Mouse (Mus musculus): ENCODE measurements around the gene Fads3. TPM values are rescaled to one million over a fixed set of nuclear protein-coding genes. Genes with fewer than 3 reads are reported as not detected.
A peak's percentile ranks its signal among the peaks of the same experiment; 100 is the strongest.

The Fads3 gene
- polyA plus RNA-seq, 1 experiment from 2014 or later: 9.6 TPM

DNA sequence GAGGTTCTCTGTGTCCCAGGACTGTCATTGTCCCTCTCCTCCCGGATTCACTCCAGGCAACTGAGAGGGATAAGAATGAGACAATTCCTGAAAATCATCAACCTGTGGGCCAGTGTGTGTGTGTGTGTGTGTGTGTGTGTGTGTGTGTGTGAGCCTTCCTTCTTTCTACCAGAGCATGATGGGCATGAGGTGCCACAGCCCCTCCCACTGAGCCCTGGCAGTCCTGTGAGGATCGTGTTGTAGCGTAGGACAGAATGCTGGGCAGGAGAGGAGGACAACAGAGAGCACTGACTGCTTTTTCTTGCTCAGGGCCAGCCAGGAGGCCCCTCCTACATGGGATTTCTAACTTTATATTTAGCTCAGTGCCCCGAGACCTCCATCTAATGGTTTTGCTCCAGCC is 1.4 kb downstream of the Fads3 start:
- no peak for ATAC-seq (ENCODE audit: low FRiP score, low read depth)
- Histone ChIP-seq H3K9me3 (no peaks in the 10 kb centered on the region), H3K27ac (replicated peaks) (no peak overlapping the region), H3K4me2 (replicated peaks) (peak overlapping the region; percentile 99; the same call in 1 of the 2 replicates), H3K4me1 (peaks cover 14% of the 10 kb centered on the region), H3K9ac (replicated peaks) (no peak overlapping the region), H3K4me3 (no peak overlapping the region), H3K27me3 (peaks cover 24% of the 10 kb centered on the region), H3K36me3 (no peaks in the 10 kb centered on the region)
- 90% methylated on average over 4 of the region's 4 CpGs for WGBS

DNA sequence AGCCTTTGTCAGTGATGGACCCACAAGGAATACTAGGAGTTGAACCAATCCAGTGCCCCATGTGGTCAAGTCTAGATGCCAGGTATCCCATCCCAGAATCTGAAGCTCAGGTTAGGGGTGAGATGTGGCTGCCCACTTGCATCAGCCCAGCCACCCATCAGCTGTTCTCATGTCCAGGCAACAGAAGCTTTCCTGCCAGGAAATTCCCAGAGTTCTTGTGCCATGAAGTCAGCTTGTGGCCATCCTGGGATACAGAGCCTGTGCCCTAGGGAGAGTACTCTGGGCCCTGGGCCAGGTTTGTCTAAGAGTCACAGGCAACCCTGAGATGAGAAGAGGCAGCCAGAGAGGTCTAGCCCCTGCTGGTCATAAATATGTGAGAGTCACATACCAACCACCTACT is 2.3 kb downstream of the Fads3 start:
- H3K9ac ChIP-seq (replicated peaks): no peak overlapping the region
- no peak overlapping the region for H3K4me3 ChIP-seq
- H3K9me3 ChIP-seq: no peaks in the 10 kb centered on the region
- ATAC-seq (ENCODE audit: low FRiP score, low read depth): no peak
- no peak overlapping the region for H3K4me2 ChIP-seq (replicated peaks)
- peaks cover 14% of the 10 kb centered on the region for H3K4me1 ChIP-seq
- no peak overlapping the region for H3K27ac ChIP-seq (replicated peaks)
- H3K36me3 ChIP-seq: no peaks in the 10 kb centered on the region
- H3K27me3 ChIP-seq: peaks cover 24% of the 10 kb centered on the region

DNA sequence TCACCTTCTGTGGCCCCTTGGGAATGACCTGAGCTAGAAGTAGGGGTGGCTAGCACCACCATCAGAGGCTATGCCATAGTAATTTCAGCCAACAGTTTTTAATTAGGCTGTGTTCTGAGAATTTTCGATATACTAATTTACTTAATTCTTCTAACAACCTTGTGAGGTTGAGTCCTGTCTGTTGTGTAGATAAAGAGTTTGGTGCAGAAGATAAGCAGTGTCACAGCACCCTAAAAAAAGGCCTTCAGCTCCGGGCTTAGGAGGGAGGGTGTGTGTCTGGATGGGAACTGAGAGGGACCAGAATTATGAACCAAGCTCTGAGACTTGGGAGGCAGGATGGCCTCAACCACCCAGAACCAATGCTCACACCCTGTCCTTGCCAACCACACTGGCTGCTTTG is 4.3 kb downstream of the Fads3 start:
- ATAC-seq (ENCODE audit: low FRiP score, low read depth): no peak
- H3K4me2 ChIP-seq (replicated peaks): no peak overlapping the region
- peaks cover 13% of the 10 kb centered on the region for H3K4me1 ChIP-seq
- H3K27me3 ChIP-seq: peaks cover 19% of the 10 kb centered on the region
- 87% methylated on average over 2 of the region's 2 CpGs for WGBS
- no peak overlapping the region for H3K27ac ChIP-seq (replicated peaks)
- no peaks in the 10 kb centered on the region for H3K36me3 ChIP-seq
- H3K9me3 ChIP-seq: no peaks in the 10 kb centered on the region
- H3K9ac ChIP-seq (replicated peaks): no peak overlapping the region
- no peak overlapping the region for H3K4me3 ChIP-seq

DNA sequence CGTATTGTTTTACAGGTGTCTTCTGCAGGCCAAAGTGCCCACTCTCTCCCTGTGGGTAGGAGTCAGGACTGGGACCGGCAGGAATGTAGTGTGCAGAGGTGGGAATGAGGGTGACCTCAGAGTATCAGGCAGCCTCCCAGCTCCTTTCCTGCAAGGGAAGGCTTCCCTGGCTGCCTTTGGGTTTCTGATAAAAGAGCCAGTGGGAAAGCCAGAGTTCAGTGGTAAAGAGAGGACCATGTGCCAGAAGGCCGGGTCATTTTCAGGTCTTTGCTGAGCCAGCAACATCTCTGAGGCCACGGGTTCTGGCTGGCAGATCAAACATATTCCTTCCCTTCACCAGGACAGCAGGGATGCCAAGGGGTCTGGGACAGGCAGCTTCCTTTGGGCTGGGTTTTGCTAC is 5.0 kb downstream of the Fads3 start:
- WGBS: 79% methylated on average over 4 of the region's 4 CpGs
- Histone ChIP-seq H3K27me3 (peaks cover 14% of the 10 kb centered on the region), H3K9ac (replicated peaks) (no peak overlapping the region), H3K9me3 (no peaks in the 10 kb centered on the region), H3K4me2 (replicated peaks) (no peak overlapping the region), H3K27ac (replicated peaks) (no peak overlapping the region), H3K36me3 (no peaks in the 10 kb centered on the region), H3K4me3 (no peak overlapping the region), H3K4me1 (peaks cover 8% of the 10 kb centered on the region)
- no peak for ATAC-seq (ENCODE audit: low FRiP score, low read depth)

DNA sequence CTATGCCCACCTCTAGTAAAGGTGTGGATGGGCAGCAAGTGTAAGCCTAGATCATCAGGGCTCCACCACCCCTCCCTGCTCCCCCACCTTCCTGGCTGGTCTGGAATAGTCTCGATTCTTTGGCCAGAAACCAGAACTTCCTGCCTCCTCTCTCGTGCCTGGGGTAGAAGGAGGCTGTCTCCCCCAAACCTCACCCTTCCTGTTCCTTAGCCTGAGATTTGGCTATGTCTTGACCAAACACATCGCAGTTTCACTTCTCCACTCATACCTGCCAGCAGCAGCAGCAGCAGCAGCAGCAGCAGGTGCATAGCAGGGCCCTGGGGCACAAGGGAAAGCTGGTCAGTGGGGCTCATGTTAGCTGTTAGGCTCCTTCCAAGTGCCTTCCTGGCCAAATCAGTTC is 5.6 kb downstream of the Fads3 start:
- Histone ChIP-seq H3K9ac (replicated peaks) (no peak overlapping the region), H3K4me1 (peaks cover 4% of the 10 kb centered on the region), H3K27ac (replicated peaks) (no peak overlapping the region), H3K9me3 (no peaks in the 10 kb centered on the region), H3K36me3 (no peaks in the 10 kb centered on the region), H3K4me3 (no peak overlapping the region), H3K4me2 (replicated peaks) (no peak overlapping the region), H3K27me3 (peaks cover 13% of the 10 kb centered on the region)
- no peak for ATAC-seq (ENCODE audit: low FRiP score, low read depth)
- 71% methylated on average over 3 of the region's 3 CpGs for WGBS

DNA sequence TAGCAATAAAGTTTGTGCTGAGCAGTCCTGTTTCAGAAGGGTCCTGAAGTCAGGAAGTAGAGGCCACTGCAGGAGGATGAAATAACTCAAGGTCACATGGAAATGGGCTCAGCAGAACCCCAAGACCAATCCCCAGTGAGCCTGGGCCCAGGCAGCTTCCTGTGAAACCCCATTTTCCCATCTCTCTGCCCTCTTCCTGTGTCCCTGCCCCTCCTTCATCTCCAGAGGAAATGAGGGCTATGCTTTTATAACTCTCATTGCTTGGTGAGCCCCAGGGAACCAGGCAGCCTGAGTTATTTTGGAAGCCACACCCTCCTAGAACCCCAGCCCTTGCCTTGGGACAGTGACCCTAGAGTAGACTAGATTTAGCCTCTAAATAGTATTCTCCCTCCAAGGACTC is 8.2 kb downstream of the Fads3 start:
- no peak overlapping the region for H3K9ac ChIP-seq (replicated peaks)
- no peaks in the 10 kb centered on the region for H3K4me1 ChIP-seq
- H3K36me3 ChIP-seq: no peaks in the 10 kb centered on the region
- no peak overlapping the region for H3K27ac ChIP-seq (replicated peaks)
- H3K9me3 ChIP-seq: no peaks in the 10 kb centered on the region
- ATAC-seq (ENCODE audit: low FRiP score, low read depth): no peak
- no peaks in the 10 kb centered on the region for H3K27me3 ChIP-seq
- H3K4me2 ChIP-seq (replicated peaks): no peak overlapping the region
- H3K4me3 ChIP-seq: no peak overlapping the region

DNA sequence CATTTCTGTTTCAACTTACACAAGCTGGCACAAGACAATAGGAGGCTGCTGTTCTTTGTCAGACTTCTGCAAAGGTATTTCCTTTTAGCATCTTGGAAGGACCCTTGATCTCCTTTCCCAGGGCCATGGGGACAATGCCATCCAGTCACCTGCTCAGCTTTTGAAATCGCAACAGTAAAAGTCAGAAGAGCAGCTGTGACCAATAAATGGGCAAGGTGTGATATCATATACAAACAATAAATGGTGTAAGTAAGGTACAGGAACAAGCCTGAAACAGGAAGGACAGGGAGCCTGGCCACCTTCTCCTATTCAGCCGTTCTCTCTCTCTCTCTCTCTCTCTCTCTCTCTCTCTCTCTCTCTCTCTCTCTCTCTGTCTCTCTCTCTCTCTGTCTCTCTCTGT is 9.1 kb downstream of the Fads3 start:
- Histone ChIP-seq H3K4me2 (replicated peaks) (no peak overlapping the region), H3K4me1 (no peaks in the 10 kb centered on the region), H3K27me3 (no peaks in the 10 kb centered on the region), H3K36me3 (no peaks in the 10 kb centered on the region), H3K27ac (replicated peaks) (no peak overlapping the region), H3K9me3 (no peaks in the 10 kb centered on the region), H3K4me3 (no peak overlapping the region), H3K9ac (replicated peaks) (no peak overlapping the region)
- WGBS: 85% methylated on average over 2 of the region's 2 CpGs
- no peak for ATAC-seq (ENCODE audit: low FRiP score, low read depth)

DNA sequence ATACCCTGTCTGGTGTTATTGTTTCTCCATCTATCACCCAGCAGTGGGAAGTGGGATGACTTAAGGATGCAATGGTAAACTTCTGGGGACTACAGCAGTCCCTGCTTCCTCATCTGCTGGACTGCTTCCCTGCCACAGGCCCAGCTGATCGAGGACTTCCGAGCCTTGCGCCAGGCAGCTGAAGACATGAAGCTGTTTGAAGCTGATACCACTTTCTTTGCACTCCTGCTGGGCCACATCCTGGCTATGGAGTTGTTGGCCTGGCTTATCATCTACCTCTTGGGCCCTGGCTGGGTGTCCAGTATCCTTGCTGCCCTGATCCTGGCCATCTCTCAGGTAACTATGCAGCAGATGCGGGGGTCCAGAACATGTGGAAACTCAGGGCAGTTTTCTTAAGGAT is 11.3 kb downstream of the Fads3 start:
- H3K9me3 ChIP-seq: no peaks in the 10 kb centered on the region
- H3K9ac ChIP-seq (replicated peaks): no peak overlapping the region
- no peaks in the 10 kb centered on the region for H3K4me1 ChIP-seq
- H3K4me3 ChIP-seq: no peak overlapping the region
- no peaks in the 10 kb centered on the region for H3K36me3 ChIP-seq
- no peak overlapping the region for H3K27ac ChIP-seq (replicated peaks)
- no peaks in the 10 kb centered on the region; the same call in 1 of the 2 replicates for H3K27me3 ChIP-seq
- WGBS: 90% methylated on average over 4 of the region's 4 CpGs
- H3K4me2 ChIP-seq (replicated peaks): no peak overlapping the region
- ATAC-seq (ENCODE audit: low FRiP score, low read depth): no peak

DNA sequence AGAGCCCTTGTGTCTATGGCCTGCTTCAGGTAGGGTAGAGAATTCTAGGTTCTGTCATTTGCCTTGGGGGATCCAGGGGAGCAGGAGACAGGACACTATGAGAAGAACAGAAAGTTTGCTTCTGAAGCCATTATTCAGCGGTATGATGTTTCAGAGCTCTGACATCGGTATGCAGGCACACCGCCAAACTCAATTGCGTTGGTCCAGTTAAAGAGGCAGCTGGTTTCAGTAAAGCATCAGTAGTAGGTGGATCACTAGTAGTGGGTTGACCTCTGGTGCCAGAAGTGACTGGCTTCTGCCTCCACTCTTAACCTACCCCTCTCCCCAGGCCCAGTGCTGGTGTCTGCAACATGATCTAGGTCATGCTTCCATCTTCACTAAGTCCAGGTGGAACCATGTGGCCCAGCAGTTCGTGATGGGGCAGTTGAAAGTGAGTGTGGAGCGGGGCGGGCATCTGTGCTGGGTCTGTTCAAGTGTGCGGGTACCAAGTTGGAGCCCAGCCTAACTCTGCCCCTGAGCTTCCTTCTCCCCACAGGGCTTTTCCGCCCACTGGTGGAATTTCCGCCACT is 12.4 kb downstream of the Fads3 start:
- WGBS: 89% methylated on average over 10 of the region's 10 CpGs
- Histone ChIP-seq H3K9me3 (no peaks in the 10 kb centered on the region), H3K4me3 (no peak overlapping the region), H3K27me3 (no peaks in the 10 kb centered on the region; the same call in 1 of the 2 replicates), H3K27ac (replicated peaks) (no peak overlapping the region), H3K4me2 (replicated peaks) (no peak overlapping the region), H3K36me3 (no peaks in the 10 kb centered on the region), H3K9ac (replicated peaks) (no peak overlapping the region), H3K4me1 (no peaks in the 10 kb centered on the region)
- ATAC-seq (ENCODE audit: low FRiP score, low read depth): no peak

DNA sequence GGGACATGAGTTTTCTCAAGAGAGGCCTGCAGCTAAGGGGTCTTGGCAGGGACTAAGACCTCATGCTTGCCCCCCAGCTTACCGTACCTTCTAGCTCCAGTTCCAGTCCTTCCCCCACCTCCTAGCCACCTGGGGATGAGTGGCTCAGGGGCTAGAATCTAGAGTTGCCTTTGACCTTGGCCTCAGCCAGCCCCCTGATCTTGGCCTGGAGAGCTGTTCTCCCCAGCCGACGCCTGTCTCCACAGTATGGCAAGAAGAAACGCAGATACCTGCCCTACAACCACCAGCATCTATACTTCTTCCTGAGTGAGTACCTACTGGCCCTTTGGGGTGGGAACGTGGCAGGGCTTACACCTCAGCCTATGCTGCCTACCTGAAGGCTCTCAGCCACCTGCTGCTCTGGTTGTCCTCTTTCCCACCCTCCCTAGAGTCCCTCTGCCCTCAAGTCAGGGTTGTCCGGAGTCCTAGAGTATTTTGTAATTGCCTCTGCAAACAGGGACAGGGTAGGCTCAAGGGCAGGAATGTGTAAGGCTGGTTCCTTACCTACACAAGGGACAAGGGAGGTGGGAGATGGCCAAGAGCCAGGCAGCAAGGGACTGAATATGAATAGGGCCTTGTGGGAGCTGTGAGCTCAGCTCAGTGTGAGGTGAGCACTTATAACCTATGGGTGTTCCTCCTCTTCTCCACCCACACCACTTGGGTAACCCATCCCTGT is 13.1 kb downstream of the Fads3 start:
- H3K9me3 ChIP-seq: no peaks in the 10 kb centered on the region
- no peaks in the 10 kb centered on the region; the same call in 1 of the 2 replicates for H3K27me3 ChIP-seq
- no peaks in the 10 kb centered on the region for H3K4me1 ChIP-seq
- no peak for ATAC-seq (ENCODE audit: low FRiP score, low read depth)
- no peak overlapping the region for H3K4me3 ChIP-seq
- H3K27ac ChIP-seq (replicated peaks): no peak overlapping the region
- no peak overlapping the region for H3K9ac ChIP-seq (replicated peaks)
- H3K36me3 ChIP-seq: no peaks in the 10 kb centered on the region
- WGBS: 89% methylated on average over 6 of the region's 6 CpGs
- H3K4me2 ChIP-seq (replicated peaks): no peak overlapping the region

DNA sequence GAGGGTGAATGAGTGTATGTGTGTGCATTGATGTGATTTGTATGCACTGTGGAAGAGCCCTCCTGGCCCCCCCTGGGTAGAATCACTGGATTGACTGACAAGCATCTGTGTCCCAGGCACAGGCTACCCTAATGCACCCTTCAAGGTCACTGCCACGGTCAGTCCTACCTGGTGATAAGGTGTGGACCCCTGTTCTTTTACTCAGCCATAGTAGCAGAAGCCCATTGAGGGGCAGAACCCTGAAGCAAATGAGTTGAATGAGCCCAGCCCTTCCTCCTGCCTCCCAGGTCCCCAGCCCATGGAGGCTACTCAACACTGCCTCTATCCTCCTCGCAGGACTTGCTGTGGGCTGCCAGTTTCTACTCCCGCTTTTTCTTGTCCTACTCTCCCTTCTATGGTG is 13.9 kb downstream of the Fads3 start:
- Histone ChIP-seq H3K27ac (replicated peaks) (no peak overlapping the region), H3K9ac (replicated peaks) (no peak overlapping the region), H3K9me3 (no peaks in the 10 kb centered on the region), H3K36me3 (no peaks in the 10 kb centered on the region), H3K27me3 (no peaks in the 10 kb centered on the region; the same call in 1 of the 2 replicates), H3K4me2 (replicated peaks) (no peak overlapping the region), H3K4me3 (no peak overlapping the region), H3K4me1 (no peaks in the 10 kb centered on the region)
- 85% methylated on average over 3 of the region's 3 CpGs for WGBS
- no peak for ATAC-seq (ENCODE audit: low FRiP score, low read depth)

DNA sequence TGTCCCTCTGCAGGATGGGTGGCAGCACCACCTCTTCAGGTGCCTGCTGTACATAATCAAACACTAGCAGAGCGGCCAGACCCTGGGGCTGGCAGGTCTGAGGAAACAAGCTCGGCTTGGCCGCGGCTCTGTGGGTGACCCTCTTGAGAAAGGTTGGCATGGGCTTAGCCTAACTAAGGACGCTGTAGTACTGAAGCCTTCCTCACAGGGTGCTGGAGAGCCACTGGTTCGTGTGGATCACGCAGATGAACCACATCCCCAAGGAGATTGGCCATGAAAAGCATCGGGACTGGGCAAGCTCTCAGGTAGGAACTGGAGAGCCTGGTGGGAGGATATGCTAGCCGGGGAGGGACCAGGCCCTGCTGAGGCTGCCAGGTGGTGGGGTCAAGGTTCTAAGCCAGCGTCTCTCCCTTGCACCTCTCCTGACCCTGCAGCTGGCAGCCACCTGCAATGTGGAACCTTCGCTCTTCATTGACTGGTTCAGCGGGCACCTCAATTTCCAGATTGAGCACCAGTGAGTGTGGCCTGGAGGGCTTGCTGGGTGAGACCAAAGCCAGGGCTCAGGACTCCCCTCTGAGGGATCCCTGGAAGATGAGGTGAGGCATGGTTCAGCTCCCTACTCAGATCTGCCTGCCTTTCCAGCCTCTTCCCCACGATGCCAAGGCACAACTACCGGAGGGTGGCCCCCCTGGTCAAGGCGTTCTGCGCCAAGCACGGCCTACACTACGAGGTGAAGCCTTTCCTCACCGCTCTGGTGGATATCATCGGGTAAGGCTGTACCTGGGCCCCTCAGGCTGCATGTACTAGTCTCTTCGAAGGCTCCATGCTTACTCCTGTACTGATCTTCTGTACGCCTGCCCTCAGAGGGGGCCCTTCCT is 14.7 kb downstream of the Fads3 start:
- H3K9me3 ChIP-seq: no peaks in the 10 kb centered on the region
- H3K9ac ChIP-seq (replicated peaks): no peak overlapping the region
- H3K4me2 ChIP-seq (replicated peaks): no peak overlapping the region
- H3K27ac ChIP-seq (replicated peaks): no peak overlapping the region
- H3K4me1 ChIP-seq: peaks cover 4% of the 10 kb centered on the region; the same call in 1 of the 2 replicates
- no peak for ATAC-seq (ENCODE audit: low FRiP score, low read depth)
- 88% methylated on average over 22 of the region's 22 CpGs for WGBS
- H3K4me3 ChIP-seq: no peak overlapping the region
- no peaks in the 10 kb centered on the region; the same call in 1 of the 2 replicates for H3K27me3 ChIP-seq
- peaks cover 4% of the 10 kb centered on the region; the same call in 1 of the 2 replicates for H3K36me3 ChIP-seq

Measured in midbrain, embryonic 12.5 days (tissue).